Mouse (Mus musculus) intestine, embryonic 16.5 days (tissue): Measurements from ENCODE around the gene Trim71. TPM values are rescaled to one million over a fixed set of nuclear protein-coding genes. Genes with fewer than 3 reads are reported as not detected.

Experiments used
- ATAC-seq: fragments of 200-750 bp; cut with Nextera tagmentation; 2 replicates; pipeline ENCODE4 v1.8.0; 2017; ENCODE audit warnings: moderate TSS enrichment, moderate library complexity
- H3K27ac ChIP-seq: fragments of 300-500 bp; sonication (generic); 2 replicates; pipeline ENCODE4 v1.5.1; 2014; ENCODE audit warnings: mild to moderate bottlenecking, low read length
- H3K27me3 ChIP-seq: fragments of 300-500 bp; sonication (generic); replicated peaks from 2 replicates; pipeline ENCODE4 v1.6.1; 2014; ENCODE audit warnings: low read length, control low read depth, mixed read lengths; ENCODE audit not compliant: control insufficient read depth, insufficient read depth
- H3K36me3 ChIP-seq: fragments of 300-500 bp; sonication (generic); 2 replicates; pipeline ENCODE4 v1.6.1; 2014; ENCODE audit warnings: low read length, control low read depth; ENCODE audit not compliant: control insufficient read depth, insufficient read depth
- H3K4me1 ChIP-seq: fragments of 300-500 bp; sonication (generic); 2 replicates; pipeline ENCODE4 v1.6.1; 2014; ENCODE audit warnings: low read length, control low read depth, mixed read lengths; ENCODE audit not compliant: control insufficient read depth, insufficient read depth
- H3K4me2 ChIP-seq: fragments of 300-500 bp; sonication (generic); 2 replicates; pipeline ENCODE4 v1.6.1; 2014; ENCODE audit warnings: low read depth, low read length, control low read depth
- H3K4me3 ChIP-seq: fragments of 300-500 bp; sonication (generic); 2 replicates; pipeline ENCODE4 v1.5.1; 2014; ENCODE audit warnings: mild to moderate bottlenecking, low read length
- H3K9ac ChIP-seq: fragments of 300-500 bp; sonication (generic); 2 replicates; pipeline ENCODE4 v1.6.1; 2014; ENCODE audit warnings: low read depth, low read length
- H3K9me3 ChIP-seq: fragments of 300-500 bp; sonication (generic); 2 replicates; pipeline ENCODE4 v1.6.1; 2016; ENCODE audit warnings: low read length, control low read depth; ENCODE audit not compliant: control insufficient read depth
- WGBS: fragments of 180-500 bp; shearing (Covaris S2); extraction: QIAGEN DNeasy Blood & Tissue Kit; methylation state at CpG from one replicate; pipeline ENCODE4 v1.1.7; 2014; 5-methylcytosine and 5-hydroxymethylcytosine counted together
- polyA plus RNA-seq: library from polyadenylated mRNA; unstranded; fragments of >200 nt; fragmentation: Nextera tagmentation; extraction: Ambion mirVana; gene quantifications from 2 replicates; pipeline ENCODE4 v1.2.1, GENCODE M21; 2015

Gene Trim71
- polyA plus RNA-seq, 1 experiment from 2014 or later = 4.0 TPM

- no peaks in the 10 kb centered on the region for H3K4me1 ChIP-seq
- H3K4me3 ChIP-seq = no peak overlapping the region
- no peak for ATAC-seq
- no peak overlapping the region for H3K27ac ChIP-seq
- H3K9me3 ChIP-seq = no peaks in the 10 kb centered on the region
- H3K27me3 ChIP-seq = no peaks in the 10 kb centered on the region
- 61% methylated on average over 4 of the region's 4 CpGs for WGBS
- no peak overlapping the region for H3K4me2 ChIP-seq
- no peak overlapping the region for H3K9ac ChIP-seq
- 0 out of 2 replicates have a peak, but pooled peaks cover 3% of the 10 kb centered on the region for H3K36me3 ChIP-seq
These were observed 57.6 kb downstream of the Trim71 start for GRCm38 (mm10) chr9:114506564-114506963.

- Histone ChIP-seq H3K27ac (no peak within 1 kb of the TSS), H3K27me3 (no peaks in the 10 kb centered on the region), H3K4me2 (no peak within 1 kb of the TSS), H3K4me1 (no peaks in the 10 kb centered on the region), H3K9ac (no peak within 1 kb of the TSS), H3K36me3 (no peaks in the 10 kb centered on the region), H3K4me3 (no peak within 1 kb of the TSS), H3K9me3 (no peaks in the 10 kb centered on the region)
- 75% methylated on average over 9 of the region's 9 CpGs for WGBS
- no peak for ATAC-seq
These were observed 59.4 kb downstream of the Trim71 start, which contains the start of gene Ccr4 for GRCm38 (mm10) chr9:114504816-114505215. Gene Ccr4 (minus strand): TSS chr9:114504916.

- no peaks in the 10 kb centered on the region for H3K27me3 ChIP-seq
- WGBS = 52% methylated on average over 15 of the region's 15 CpGs
- H3K4me2 ChIP-seq = 0 out of 2 replicates have a peak overlapping the region, but pooled peaks have one; percentile 26
- H3K4me1 ChIP-seq = 0 out of 2 replicates have a peak, but pooled peaks cover 2% of the 10 kb centered on the region
- no peak overlapping the region for H3K4me3 ChIP-seq
- no peaks in the 10 kb centered on the region for H3K9me3 ChIP-seq
- H3K9ac ChIP-seq = peak overlapping the region; percentile 41; the same call in 1 of the 2 replicates
- peak; percentile 89 for ATAC-seq
- peak overlapping the region; percentile 92 for H3K27ac ChIP-seq
- H3K36me3 ChIP-seq = no peaks in the 10 kb centered on the region
These were observed 61.3 kb downstream of the Trim71 start for GRCm38 (mm10) chr9:114502711-114503427.

- no peak overlapping the region for H3K9ac ChIP-seq
- H3K4me3 ChIP-seq = no peak overlapping the region
- H3K4me1 ChIP-seq = 0 out of 2 replicates have a peak, but pooled peaks cover 2% of the 10 kb centered on the region
- 93% methylated on average over 11 of the region's 11 CpGs for WGBS
- no peaks in the 10 kb centered on the region for H3K36me3 ChIP-seq
- H3K27ac ChIP-seq = 0 out of 2 replicates have a peak overlapping the region, but pooled peaks have one; percentile 35
- ATAC-seq = no peak
- H3K27me3 ChIP-seq = no peaks in the 10 kb centered on the region
- no peak overlapping the region for H3K4me2 ChIP-seq
- no peaks in the 10 kb centered on the region for H3K9me3 ChIP-seq
These were observed 62.3 kb downstream of the Trim71 start for GRCm38 (mm10) chr9:114501913-114502312.

- 92% methylated on average over 7 of the region's 7 CpGs for WGBS
- Histone ChIP-seq H3K27ac (no peak overlapping the region), H3K27me3 (no peaks in the 10 kb centered on the region), H3K9ac (no peak overlapping the region), H3K4me3 (no peak overlapping the region), H3K9me3 (no peaks in the 10 kb centered on the region), H3K4me1 (0 out of 2 replicates have a peak, but pooled peaks cover 2% of the 10 kb centered on the region), H3K36me3 (no peaks in the 10 kb centered on the region), H3K4me2 (no peak overlapping the region)
- ATAC-seq = no peak
These were observed 63.1 kb downstream of the Trim71 start for GRCm38 (mm10) chr9:114501111-114501510.

GRCm38 (mm10) chr9:114499783-114500515 is 64.2 kb downstream of the Trim71 start:
- Histone ChIP-seq H3K9me3 (no peaks in the 10 kb centered on the region), H3K27me3 (no peaks in the 10 kb centered on the region), H3K9ac (no peak overlapping the region), H3K27ac (no peak overlapping the region), H3K4me1 (0 out of 2 replicates have a peak, but pooled peaks cover 2% of the 10 kb centered on the region), H3K4me3 (no peak overlapping the region), H3K4me2 (no peak overlapping the region), H3K36me3 (no peaks in the 10 kb centered on the region)
- WGBS = 18% methylated on average over 15 of the region's 15 CpGs
- no peak for ATAC-seq

GRCm38 (mm10) chr9:114498218-114498617 is 66.0 kb downstream of the Trim71 start:
- ATAC-seq = peak; percentile 24; the same call in 1 of the 2 replicates
- Histone ChIP-seq H3K9ac (no peak overlapping the region), H3K4me1 (0 out of 2 replicates have a peak, but pooled peaks cover 2% of the 10 kb centered on the region), H3K27me3 (no peaks in the 10 kb centered on the region), H3K9me3 (no peaks in the 10 kb centered on the region), H3K4me3 (no peak overlapping the region), H3K4me2 (peak overlapping the region; percentile 42), H3K27ac (no peak overlapping the region), H3K36me3 (no peaks in the 10 kb centered on the region)
- WGBS = 6% methylated on average over 11 of the region's 11 CpGs

- WGBS = 73% methylated on average over 7 of the region's 7 CpGs
- no peaks in the 10 kb centered on the region for H3K27me3 ChIP-seq
These were observed 67.7 kb downstream of the Trim71 start for GRCm38 (mm10) chr9:114496469-114496868.

GRCm38 (mm10) chr9:114487481-114488258 is 76.5 kb downstream of the Trim71 start:
- H3K36me3 ChIP-seq = no peaks in the 10 kb centered on the region
- no peaks in the 10 kb centered on the region for H3K27me3 ChIP-seq
- no peak overlapping the region for H3K9ac ChIP-seq
- H3K4me2 ChIP-seq = peak overlapping the region; percentile 11; the same call in 1 of the 2 replicates
- no peak overlapping the region for H3K4me3 ChIP-seq
- peak; percentile 92 for ATAC-seq
- peaks cover 5% of the 10 kb centered on the region for H3K4me1 ChIP-seq
- peak overlapping the region; percentile 87 for H3K27ac ChIP-seq
- 68% methylated on average over 23 of the region's 23 CpGs for WGBS
- no peaks in the 10 kb centered on the region for H3K9me3 ChIP-seq

More at GRCm38 (mm10) chr9:114496469-114496868, 67.7 kb downstream of the Trim71 start:
- 0 out of 2 replicates have a peak, but pooled peaks cover 2% of the 10 kb centered on the region for H3K4me1 ChIP-seq
- H3K9ac ChIP-seq = no peak overlapping the region
- ATAC-seq = no peak
- H3K9me3 ChIP-seq = no peaks in the 10 kb centered on the region
- H3K4me2 ChIP-seq = no peak overlapping the region
- H3K36me3 ChIP-seq = no peaks in the 10 kb centered on the region
- H3K4me3 ChIP-seq = no peak overlapping the region
- H3K27ac ChIP-seq = no peak overlapping the region
